Mouse (Mus musculus): Measurements from ENCODE around the gene Zfp872. TPM values are rescaled to one million over a fixed set of nuclear protein-coding genes. Genes with fewer than 3 reads are reported as not detected.
"Not testable (repeated sequence)": the region's sequence is repeated elsewhere in the genome, so short reads cannot be mapped to it uniquely, and the experiment has no call there.

Zfp872 gene
- total RNA-seq, 2 experiments from 2014 or later, result 0.16 to 0.31 TPM

DNA sequence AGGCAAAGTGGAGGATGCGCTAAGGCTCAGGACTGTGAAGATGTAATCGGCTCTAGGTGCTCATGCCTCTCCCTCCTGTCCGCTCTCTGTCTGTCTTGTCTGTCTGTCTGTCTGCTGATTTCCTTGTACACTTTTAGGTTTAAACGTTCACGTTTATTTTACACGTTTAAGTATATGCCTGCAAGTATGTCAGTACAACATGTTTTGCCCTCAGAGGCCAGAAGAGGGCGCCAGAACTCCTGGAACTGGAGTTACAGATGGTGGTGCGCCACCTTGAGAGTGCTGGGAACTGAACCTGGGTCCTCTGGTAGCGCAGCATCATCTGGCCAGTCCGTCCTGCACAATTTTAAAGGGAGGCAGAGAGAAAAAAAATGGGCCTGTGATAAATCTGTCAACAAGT is 21.2 kb upstream of the Zfp872 start:
- intact Hi-C loops (cut with DNase I), result no loop called here
- DNase-seq (ENCODE audit: low spot score), result no peak

DNA sequence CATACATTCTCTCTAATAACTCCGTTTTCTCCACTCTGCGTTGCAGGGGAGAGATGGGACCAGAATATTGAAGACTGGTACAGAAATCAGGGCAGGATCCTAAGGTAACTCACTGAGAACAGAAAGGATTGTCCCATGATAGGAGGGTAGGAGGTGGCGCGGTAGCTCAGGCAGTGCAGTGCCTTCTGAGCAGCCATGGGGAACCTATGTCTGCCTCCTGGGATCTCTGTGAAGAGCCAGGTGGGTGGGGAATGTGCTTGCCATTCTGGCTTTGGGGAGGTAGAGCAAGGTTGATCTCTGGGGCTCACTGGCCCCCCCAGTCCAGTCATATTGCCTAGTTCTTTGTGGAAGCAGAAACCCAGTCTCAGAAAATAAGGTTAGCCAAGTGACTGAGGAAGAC is 20.1 kb upstream of the Zfp872 start:
- intact Hi-C loops (cut with DNase I), result no loop called here
- no peak for DNase-seq (ENCODE audit: low spot score)

- no peak for DNase-seq (ENCODE audit: low spot score)
- intact Hi-C loops (cut with DNase I), result no loop called here
These were observed 18.6 kb upstream of the Zfp872 start for GRCm38 (mm10) chr9:22169327-22169726.

DNA sequence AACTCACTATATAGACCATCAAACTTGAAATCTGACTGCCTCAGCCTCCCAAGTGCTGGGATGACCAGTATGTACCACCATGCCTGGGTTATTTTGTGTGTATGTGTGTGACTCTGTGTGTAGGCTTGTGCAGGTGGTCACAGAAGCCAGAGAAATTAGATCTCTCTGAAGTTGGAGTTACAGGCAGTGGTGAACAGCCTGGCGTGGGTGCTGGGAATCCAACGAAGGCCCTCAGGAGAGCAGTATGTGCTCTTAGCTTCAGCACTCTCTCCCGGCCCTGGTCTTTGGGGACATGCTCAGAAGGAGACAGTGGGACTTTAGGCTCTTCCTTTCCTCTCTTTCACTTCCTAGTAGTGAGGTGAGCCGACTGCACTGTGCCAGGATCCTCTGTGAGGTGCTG is 15.6 kb upstream of the Zfp872 start:
- intact Hi-C loops (cut with DNase I), result no loop called here

GRCm38 (mm10) chr9:22196412-22196811 is 8.5 kb downstream of the Zfp872 start:
- intact Hi-C loops (cut with DNase I), result no loop called here
- no peak for DNase-seq (ENCODE audit: low spot score)

More for the DNA sequence above, 15.6 kb upstream of the Zfp872 start:
- no peak for DNase-seq (ENCODE audit: low spot score)

- intact Hi-C loops (cut with DNase I), result no loop called here
- DNase-seq (ENCODE audit: low spot score), result no peak
These were observed 25.9 kb downstream of the Zfp872 start for GRCm38 (mm10) chr9:22213785-22214194.

DNA sequence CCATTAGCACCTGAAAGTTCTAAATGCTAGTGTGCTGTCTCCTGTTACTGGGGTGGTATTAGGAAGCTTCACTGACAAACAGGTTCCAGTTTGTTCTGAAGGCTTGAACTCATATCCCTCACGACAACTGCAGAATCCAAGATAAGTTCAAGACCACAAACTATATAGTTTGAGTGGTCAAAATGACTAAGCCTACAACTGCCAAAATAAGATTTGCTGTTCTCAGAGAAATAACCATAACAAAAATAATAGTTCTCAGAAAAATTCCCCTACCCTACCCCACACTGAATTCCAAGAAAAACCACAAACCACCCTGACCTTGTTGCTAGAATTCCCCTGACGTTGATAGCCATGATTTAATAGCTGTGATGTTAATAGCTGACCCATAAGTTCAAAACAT is 26.7 kb downstream of the Zfp872 start:
- intact Hi-C loops (cut with DNase I), result no loop called here

GRCm38 (mm10) chr9:22216705-22217104 is 28.8 kb downstream of the Zfp872 start:
- intact Hi-C loops (cut with DNase I), result no loop called here
- DNase-seq (ENCODE audit: low spot score), result no peak

More for the DNA sequence above, 26.7 kb downstream of the Zfp872 start:
- DNase-seq (ENCODE audit: low spot score), result no peak

- intact Hi-C loops (cut with DNase I), result no loop called here
- DNase-seq (ENCODE audit: low spot score), result no peak
These were observed 30.1 kb downstream of the Zfp872 start for GRCm38 (mm10) chr9:22217858-22218493.

DNA sequence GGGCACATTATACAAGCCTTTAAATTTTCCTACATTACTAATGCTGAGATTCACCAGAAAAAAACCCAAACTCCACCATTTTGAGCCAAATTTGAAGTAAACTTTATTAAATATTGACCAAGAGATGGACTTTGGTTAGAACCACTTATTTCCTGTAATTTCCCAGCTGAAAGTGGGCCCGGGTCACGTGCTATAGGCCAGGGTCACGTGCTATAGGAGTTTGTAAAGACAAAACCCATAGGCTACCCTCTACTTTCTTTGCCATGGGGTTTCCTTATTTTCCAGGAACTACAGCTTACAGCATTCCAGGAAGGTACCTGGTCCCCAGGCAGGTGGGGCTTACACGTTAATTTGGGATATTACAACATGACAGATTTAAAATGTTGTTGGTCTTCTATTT is 36.2 kb downstream of the Zfp872 start:
- intact Hi-C loops (cut with DNase I), result loop anchor here (10.0 kb wide), 1 partner anchor 149 kb away; the partner anchor contains the start of genes Gm49318 and Zfp653
- no peak for DNase-seq (ENCODE audit: low spot score)

DNA sequence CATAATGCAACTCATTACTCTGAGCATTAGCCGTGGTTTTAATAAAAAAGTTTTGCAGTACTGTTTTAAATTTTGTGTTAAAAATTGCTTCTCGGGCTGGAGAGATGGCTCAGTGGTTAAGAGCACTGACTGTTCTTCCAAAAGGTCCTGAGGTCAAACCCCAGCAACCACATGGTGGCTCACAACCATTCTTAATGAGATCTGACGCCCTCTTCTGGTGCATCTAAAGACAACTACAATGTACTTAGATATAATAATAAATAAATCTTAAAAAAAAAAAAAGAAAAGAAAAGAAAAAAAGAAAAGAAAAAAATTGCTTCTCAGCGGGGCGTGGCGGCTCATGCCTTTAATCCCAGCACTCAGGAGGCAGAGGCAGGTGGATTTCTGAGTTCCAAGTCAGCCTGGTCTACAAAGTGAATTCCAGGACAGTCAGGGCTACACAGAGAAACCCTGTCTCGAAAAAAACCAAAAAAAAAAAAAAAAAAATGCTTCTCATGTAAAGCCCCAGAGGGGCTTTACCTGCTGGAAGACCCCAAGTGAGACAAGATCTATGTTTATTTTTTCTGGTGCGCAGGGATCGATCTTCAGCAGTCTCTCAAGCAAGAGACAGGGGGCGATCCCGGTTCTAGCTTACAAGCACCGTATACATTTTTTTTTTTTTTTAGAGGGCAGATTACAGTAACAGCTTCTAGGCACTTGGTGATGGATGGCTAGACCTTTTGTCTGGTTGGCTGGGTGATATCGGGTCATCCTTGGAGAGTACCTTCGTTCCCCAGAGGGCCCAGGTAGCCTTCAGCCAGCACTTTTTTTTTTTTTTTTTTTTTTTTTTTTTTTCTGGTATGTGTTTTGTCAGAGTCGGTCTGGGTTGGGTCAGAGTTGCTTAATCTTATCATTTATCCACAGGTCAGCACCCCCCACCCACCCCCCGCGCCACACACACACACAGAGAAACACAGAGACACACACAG is 36.9 kb downstream of the Zfp872 start:
- DNase-seq (ENCODE audit: low spot score), result no peak
- intact Hi-C loops (cut with DNase I), result loop anchor here (5.0 to 10.0 kb wide), 2 partner anchors 68 to 150 kb away; partner anchors contain the start of genes Gm49318, Pigyl and Zfp653

DNA sequence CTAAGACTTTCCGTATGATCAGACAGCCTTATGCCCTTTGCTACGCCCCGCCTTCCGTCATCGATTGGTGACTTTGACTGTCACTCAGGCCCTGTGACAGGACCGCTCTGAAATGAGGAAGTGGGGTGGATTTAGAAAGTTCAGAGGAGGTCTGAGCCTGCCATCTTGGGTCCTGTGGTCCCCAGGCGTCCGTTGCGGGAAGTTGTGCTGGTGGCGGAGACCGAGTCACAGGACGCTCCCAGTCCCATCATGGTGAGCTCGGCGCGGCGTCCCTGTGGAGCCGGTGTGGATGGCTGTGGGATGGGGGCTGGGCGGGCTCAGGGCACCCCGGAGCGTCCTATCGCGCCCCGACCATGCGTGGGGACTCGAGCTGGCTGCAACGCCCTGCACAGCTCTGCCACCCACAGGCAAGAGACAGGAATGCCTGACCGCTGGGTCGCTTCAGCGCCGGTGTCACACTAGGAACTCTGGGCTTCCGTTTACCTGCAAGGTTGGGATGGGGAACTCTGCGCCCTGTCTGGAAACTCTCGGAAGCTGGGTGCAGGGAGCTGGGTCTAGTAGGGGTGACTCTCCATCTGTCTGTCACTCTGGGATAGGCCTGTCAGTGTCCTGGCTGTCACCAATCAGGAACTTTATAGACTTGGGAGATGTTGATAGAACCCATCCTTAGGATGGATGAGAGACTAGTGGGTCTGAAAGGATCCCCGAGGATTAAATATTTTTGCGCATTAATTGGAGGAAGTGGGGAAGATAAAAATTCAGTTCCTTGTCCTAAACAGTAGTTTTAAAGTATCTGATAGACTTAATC is 37.9 kb downstream of the Zfp872 start, which contains the start of gene Zfp809:
Gene Zfp809 (plus strand): TSS at position 134 of the 808 bp plus-strand sequence.
- intact Hi-C loops (cut with DNase I), result loop anchor here (5.0 to 10.0 kb wide), 2 partner anchors 68 to 151 kb away; partner anchors contain the start of genes Gm49318, Pigyl and Zfp653
- DNase-seq (ENCODE audit: low spot score), result peak; percentile 98

- intact Hi-C loops (cut with DNase I), result loop anchor here (5.0 to 10.0 kb wide), 2 partner anchors 69 to 152 kb away; partner anchors contain the start of genes Gm49318, Pigyl and Zfp653
- not testable (repeated sequence) for DNase-seq (ENCODE audit: low spot score)
These were observed 38.4 kb downstream of the Zfp872 start for GRCm38 (mm10) chr9:22226389-22226673.

DNA sequence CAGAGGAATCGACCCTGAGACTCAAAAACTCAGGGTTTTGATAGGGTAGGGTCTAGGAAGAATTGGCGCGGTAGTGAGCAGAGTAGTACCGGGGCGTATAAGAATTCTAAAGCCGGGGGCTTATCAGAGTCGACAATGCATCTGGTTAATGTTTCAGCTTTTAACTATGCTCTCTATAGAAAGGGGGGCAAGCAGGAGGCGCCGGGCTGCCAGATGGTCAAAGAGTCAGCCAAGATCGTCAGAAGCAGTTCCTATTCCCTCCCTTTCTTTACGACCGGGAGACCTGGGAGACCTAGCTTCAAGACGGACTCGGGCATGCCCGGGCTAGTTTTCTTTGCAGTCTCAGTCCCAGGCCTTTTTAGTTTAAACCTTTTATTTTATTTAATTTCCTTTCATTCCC is 39.0 kb downstream of the Zfp872 start:
- peak; percentile 56 for DNase-seq (ENCODE audit: low spot score)
- intact Hi-C loops (cut with DNase I), result loop anchor here (5.0 to 10.0 kb wide), 2 partner anchors 70 to 152 kb away; partner anchors contain the start of genes Gm49318, Pigyl and Zfp653

DNA sequence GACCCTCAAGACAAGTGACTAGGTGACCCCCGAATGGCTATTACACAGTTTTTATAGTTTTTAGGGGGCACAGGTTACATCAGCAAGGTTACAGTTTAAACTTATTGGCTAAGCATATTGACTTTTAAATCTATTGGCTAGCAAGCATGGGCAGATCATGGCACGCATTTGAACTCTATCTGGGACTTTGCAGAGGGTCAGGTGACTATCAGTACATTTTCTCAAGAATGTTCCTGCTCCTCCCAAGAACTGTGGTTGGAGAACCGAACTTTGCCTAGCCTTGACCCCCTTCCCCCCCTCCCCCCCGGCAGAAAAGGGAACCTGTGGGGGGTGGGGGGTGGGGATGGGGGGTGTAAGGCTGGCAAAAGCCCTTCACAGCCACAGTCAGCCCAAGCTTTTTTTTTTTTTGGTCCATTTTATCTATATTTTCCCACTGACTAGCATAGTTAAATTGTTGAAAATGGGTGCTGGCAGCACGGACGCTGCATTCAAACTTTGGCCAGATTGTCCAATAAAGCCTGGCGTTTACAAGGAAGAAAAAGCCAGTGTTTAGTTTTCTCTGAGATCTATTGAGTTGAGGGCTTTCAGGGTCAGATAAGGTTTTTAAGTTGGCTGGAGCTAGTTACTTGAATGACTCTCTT is 41.6 kb downstream of the Zfp872 start:
- no peak for DNase-seq (ENCODE audit: low spot score)
- intact Hi-C loops (cut with DNase I), result loop anchor here (5.0 to 10.0 kb wide), 3 partner anchors 72 to 183 kb away; partner anchors contain the start of genes 9530077C05Rik, Gm49318, Pigyl and Zfp653

- no peak for DNase-seq (ENCODE audit: low spot score)
- intact Hi-C loops (cut with DNase I), result loop anchor here (5.0 kb wide), 1 partner anchor 182 kb away; the partner anchor contains the start of gene 9530077C05Rik
These were observed 42.2 kb downstream of the Zfp872 start for GRCm38 (mm10) chr9:22230061-22230460.

- intact Hi-C loops (cut with DNase I), result loop anchor here (5.0 kb wide), 1 partner anchor 182 kb away; the partner anchor contains the start of gene 9530077C05Rik
- DNase-seq (ENCODE audit: low spot score), result no peak
These were observed 42.7 kb downstream of the Zfp872 start for GRCm38 (mm10) chr9:22230556-22230955.

DNA sequence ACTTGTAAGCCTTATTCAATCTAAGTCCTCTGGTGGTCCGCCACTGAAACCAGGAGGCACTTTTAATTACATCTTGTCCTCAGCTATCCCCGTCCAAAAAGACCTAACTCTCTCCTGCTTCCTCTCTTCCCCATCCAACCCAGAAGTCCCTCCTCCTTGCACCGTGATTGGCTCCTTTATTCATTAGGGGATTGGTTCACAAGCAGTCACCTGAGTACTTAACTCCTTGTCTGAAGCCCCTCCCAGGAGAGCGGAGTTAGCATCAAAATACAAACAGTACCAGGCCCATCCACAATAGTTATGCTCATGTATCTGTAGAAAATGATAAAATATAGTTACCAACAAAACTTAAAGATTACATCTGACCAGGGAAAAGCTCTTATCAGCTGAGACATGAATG is 52.1 kb downstream of the Zfp872 start:
- no peak for DNase-seq (ENCODE audit: low spot score)
- intact Hi-C loops (cut with DNase I), result no loop called here

DNA sequence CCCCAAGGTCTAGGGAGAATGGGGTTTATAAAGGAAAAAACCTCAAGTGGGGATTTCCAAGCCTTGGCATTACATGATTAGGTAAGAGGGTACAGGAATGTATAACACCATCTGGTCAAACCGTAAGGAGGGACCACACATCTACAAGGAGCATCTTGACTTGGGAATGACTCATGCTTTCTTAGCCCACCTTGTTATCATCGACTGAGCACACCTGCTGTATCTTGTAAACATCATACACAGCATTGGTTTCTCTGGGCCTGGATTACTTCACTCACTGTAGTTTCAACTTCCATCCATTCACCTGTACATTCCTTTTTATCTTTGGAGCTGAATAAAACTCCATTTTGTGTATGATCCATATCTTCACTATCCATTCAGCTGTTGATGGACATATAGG is 56.4 kb downstream of the Zfp872 start:
- intact Hi-C loops (cut with DNase I), result no loop called here
- no peak for DNase-seq (ENCODE audit: low spot score)
